Mouse (Mus musculus) hindlimb bud, embryonic 11.5 days (tissue): ENCODE results near the gene Ccnd3.
"Not testable (repeated sequence)": the region's sequence is repeated elsewhere in the genome, so short reads cannot be mapped to it uniquely, and the experiment has no call there.

ENCODE experiments used
- DNase-seq: peaks from one replicate; pipeline ENCODE4 v3.0.0-alpha.2; 2012; ENCODE audit warnings: low read depth, low spot score; ENCODE audit errors: extremely low spot score

The Ccnd3 gene

GRCm38 (mm10) chr17:47611661-47611982, 106.8 kb downstream of the Ccnd3 start:
- no peak for DNase-seq

- no peak for DNase-seq
Measured at GRCm38 (mm10) chr17:47614018-47614417, 109.2 kb downstream of the Ccnd3 start.

- no peak for DNase-seq
Measured at GRCm38 (mm10) chr17:47616119-47616518, 111.3 kb downstream of the Ccnd3 start.

- DNase-seq = no peak
Measured at GRCm38 (mm10) chr17:47616652-47617051, 111.8 kb downstream of the Ccnd3 start.

- DNase-seq = no peak
Measured at GRCm38 (mm10) chr17:47617605-47618307, 112.9 kb downstream of the Ccnd3 start.

GRCm38 (mm10) chr17:47618556-47619311, 113.9 kb downstream of the Ccnd3 start:
- DNase-seq = no peak

GRCm38 (mm10) chr17:47622912-47623554, 118.2 kb downstream of the Ccnd3 start:
- no peak for DNase-seq

- DNase-seq = not testable (repeated sequence)
Measured at GRCm38 (mm10) chr17:47624572-47624971, 119.7 kb downstream of the Ccnd3 start.

- no peak for DNase-seq
Measured at GRCm38 (mm10) chr17:47625088-47625487, 120.2 kb downstream of the Ccnd3 start.

GRCm38 (mm10) chr17:47626031-47626430, 121.2 kb downstream of the Ccnd3 start:
- no peak for DNase-seq

- DNase-seq = no peak
Measured at GRCm38 (mm10) chr17:47627791-47628190, 122.9 kb downstream of the Ccnd3 start.

- peak; percentile 57 for DNase-seq
Measured at GRCm38 (mm10) chr17:47628851-47629676, 124.2 kb downstream of the Ccnd3 start.

GRCm38 (mm10) chr17:47629717-47630677, 125.1 kb downstream of the Ccnd3 start:
- no peak for DNase-seq

- no peak for DNase-seq
Measured at GRCm38 (mm10) chr17:47630678-47631065, 125.8 kb downstream of the Ccnd3 start, which contains the start of gene Usp49. TSS of gene Usp49 (plus strand) at chr17:47630690.

GRCm38 (mm10) chr17:47632181-47632840, 127.5 kb downstream of the Ccnd3 start:
- DNase-seq = no peak

- no peak for DNase-seq
Measured at GRCm38 (mm10) chr17:47633999-47634770, 129.3 kb downstream of the Ccnd3 start.

GRCm38 (mm10) chr17:47642992-47643391, 138.1 kb downstream of the Ccnd3 start:
- DNase-seq = no peak

- DNase-seq = no peak
Measured at GRCm38 (mm10) chr17:47646683-47647082, 141.8 kb downstream of the Ccnd3 start.

GRCm38 (mm10) chr17:47648966-47649365, 144.1 kb downstream of the Ccnd3 start:
- DNase-seq = no peak
